Mouse (Mus musculus) c-Kit-negative CD71-positive TER-119-positive erythroid progenitor cells, embryonic 14.5 days (primary cell): ENCODE data around the gene Rap1b.

Source experiments
- DNase-seq: peaks from one replicate; pipeline ENCODE4 v3.0.0-alpha.2; 2013; ENCODE audit warnings: low read depth, low spot score

The Rap1b gene

GRCm38 (mm10) chr10:117818600-117818999 is 27.2 kb downstream of the Rap1b start:
- no peak for DNase-seq

- DNase-seq: no peak
Observed at GRCm38 (mm10) chr10:117816721-117817120, 29.1 kb downstream of the Rap1b start.

GRCm38 (mm10) chr10:117812501-117812900 is 33.3 kb downstream of the Rap1b start:
- no peak for DNase-seq

GRCm38 (mm10) chr10:117811555-117811954 is 34.3 kb downstream of the Rap1b start:
- DNase-seq: no peak

- DNase-seq: no peak
Observed at GRCm38 (mm10) chr10:117810506-117810905, 35.3 kb downstream of the Rap1b start.

GRCm38 (mm10) chr10:117808068-117808467 is 37.8 kb downstream of the Rap1b start:
- DNase-seq: no peak

GRCm38 (mm10) chr10:117805919-117806318 is 39.9 kb downstream of the Rap1b start:
- no peak for DNase-seq

- DNase-seq: no peak
Observed at GRCm38 (mm10) chr10:117803870-117804850, 41.7 kb downstream of the Rap1b start.

GRCm38 (mm10) chr10:117801886-117802285 is 43.9 kb downstream of the Rap1b start:
- DNase-seq: no peak

- DNase-seq: no peak
Observed at GRCm38 (mm10) chr10:117799806-117800205, 46.0 kb downstream of the Rap1b start.

- no peak for DNase-seq
Observed at GRCm38 (mm10) chr10:117798436-117799035, 47.3 kb downstream of the Rap1b start.

- no peak for DNase-seq
Observed at GRCm38 (mm10) chr10:117797684-117798083, 48.2 kb downstream of the Rap1b start.

- DNase-seq: no peak
Observed at GRCm38 (mm10) chr10:117797106-117797505, 48.7 kb downstream of the Rap1b start.

GRCm38 (mm10) chr10:117796181-117796580 is 49.7 kb downstream of the Rap1b start:
- DNase-seq: no peak

GRCm38 (mm10) chr10:117795206-117795605 is 50.6 kb downstream of the Rap1b start:
- no peak for DNase-seq

- no peak for DNase-seq
Observed at GRCm38 (mm10) chr10:117793436-117794030, 52.3 kb downstream of the Rap1b start.

- DNase-seq: peak; percentile 99
Observed at GRCm38 (mm10) chr10:117792141-117793091, 53.4 kb downstream of the Rap1b start, which contains the start of gene Nup107. Nup107 (minus strand) TSS chr10:117792705.

GRCm38 (mm10) chr10:117791171-117791470 is 54.7 kb downstream of the Rap1b start:
- DNase-seq: no peak

- no peak for DNase-seq
Observed at GRCm38 (mm10) chr10:117790421-117791170, 55.2 kb downstream of the Rap1b start.

- DNase-seq: no peak
Observed at GRCm38 (mm10) chr10:117790011-117790410, 55.8 kb downstream of the Rap1b start.

- DNase-seq: no peak
Observed at GRCm38 (mm10) chr10:117784646-117785045, 61.2 kb downstream of the Rap1b start.
